Mouse (Mus musculus) heart, embryonic 11.5 days (tissue): Measurements from ENCODE around the gene Tjp1. TPM values are rescaled to one million over a fixed set of nuclear protein-coding genes. Genes with fewer than 3 reads are reported as not detected.

Experiments used
- ATAC-seq: fragments of 200-750 bp; cut with Nextera tagmentation; replicated peaks from 2 replicates; pipeline ENCODE4 v1.8.0; 2017; ENCODE audit warnings: moderate library complexity; ENCODE audit not compliant: insufficient number of reproducible peaks, low FRiP score, low TSS enrichment
- H3K27ac ChIP-seq: fragments of 300-500 bp; sonication (generic); 2 replicates; pipeline ENCODE4 v1.5.1; 2014; ENCODE audit warnings: mild to moderate bottlenecking, low read depth, low read length
- H3K27me3 ChIP-seq: fragments of 300-500 bp; sonication (generic); 2 replicates; pipeline ENCODE4 v1.6.1; 2014; ENCODE audit warnings: mild to moderate bottlenecking, low read length, mixed read lengths; ENCODE audit not compliant: control insufficient read depth, insufficient read depth
- H3K36me3 ChIP-seq: fragments of 300-500 bp; sonication (generic); 2 replicates; pipeline ENCODE4 v1.6.1; 2014; ENCODE audit warnings: mild to moderate bottlenecking, low read length, moderate library complexity, mixed read lengths; ENCODE audit not compliant: control insufficient read depth, insufficient read depth
- H3K4me1 ChIP-seq: fragments of 300-500 bp; sonication (generic); 2 replicates; pipeline ENCODE4 v1.6.1; 2014; ENCODE audit warnings: low read length; ENCODE audit not compliant: control insufficient read depth, insufficient read depth
- H3K4me2 ChIP-seq: fragments of 300-500 bp; sonication (generic); 2 replicates; pipeline ENCODE4 v1.6.1; 2014; ENCODE audit warnings: mild to moderate bottlenecking, moderate library complexity
- H3K4me3 ChIP-seq: fragments of 300-500 bp; sonication (generic); 2 replicates; pipeline ENCODE4 v1.5.1; 2014; ENCODE audit warnings: low read depth, low read length
- H3K9ac ChIP-seq: fragments of 300-500 bp; sonication (generic); 2 replicates; pipeline ENCODE4 v1.6.1; 2014; ENCODE audit warnings: mild to moderate bottlenecking, low read depth, low read length, moderate library complexity
- H3K9me3 ChIP-seq: fragments of 300-500 bp; sonication (generic); replicated peaks from 2 replicates; pipeline ENCODE4 v1.6.1; 2016; ENCODE audit warnings: low read length; ENCODE audit not compliant: control insufficient read depth
- WGBS: fragments of 180-500 bp; shearing (Covaris S2); extraction: QIAGEN DNeasy Blood & Tissue Kit; methylation state at CpG from one replicate; pipeline ENCODE4 v1.1.7; 2014; ENCODE audit not compliant: insufficient replicate concordance; 5-methylcytosine and 5-hydroxymethylcytosine counted together
- polyA plus RNA-seq: library from polyadenylated mRNA; unstranded; fragments of >200 nt; fragmentation: Nextera tagmentation; extraction: Ambion mirVana; gene quantifications from 2 replicates; pipeline ENCODE4 v1.2.1, GENCODE M21; 2014

Gene Tjp1
- polyA plus RNA-seq, 1 experiment from 2014 or later, result 13.3 TPM

- no peaks in the 10 kb centered on the region for H3K27me3 ChIP-seq
- H3K9ac ChIP-seq, result no peak overlapping the region
- H3K4me1 ChIP-seq, result no peaks in the 10 kb centered on the region
- no peaks in the 10 kb centered on the region for H3K9me3 ChIP-seq
- H3K27ac ChIP-seq, result no peak overlapping the region
- H3K4me3 ChIP-seq, result no peak overlapping the region
- H3K4me2 ChIP-seq, result no peak overlapping the region
- H3K36me3 ChIP-seq, result peaks cover 16% of the 10 kb centered on the region
- no peak for ATAC-seq
- WGBS, result 83% methylated on average over 2 of the region's 2 CpGs
Observed at GRCm38 (mm10) chr7:65333081-65333760, 194.4 kb downstream of the Tjp1 start.

DNA sequence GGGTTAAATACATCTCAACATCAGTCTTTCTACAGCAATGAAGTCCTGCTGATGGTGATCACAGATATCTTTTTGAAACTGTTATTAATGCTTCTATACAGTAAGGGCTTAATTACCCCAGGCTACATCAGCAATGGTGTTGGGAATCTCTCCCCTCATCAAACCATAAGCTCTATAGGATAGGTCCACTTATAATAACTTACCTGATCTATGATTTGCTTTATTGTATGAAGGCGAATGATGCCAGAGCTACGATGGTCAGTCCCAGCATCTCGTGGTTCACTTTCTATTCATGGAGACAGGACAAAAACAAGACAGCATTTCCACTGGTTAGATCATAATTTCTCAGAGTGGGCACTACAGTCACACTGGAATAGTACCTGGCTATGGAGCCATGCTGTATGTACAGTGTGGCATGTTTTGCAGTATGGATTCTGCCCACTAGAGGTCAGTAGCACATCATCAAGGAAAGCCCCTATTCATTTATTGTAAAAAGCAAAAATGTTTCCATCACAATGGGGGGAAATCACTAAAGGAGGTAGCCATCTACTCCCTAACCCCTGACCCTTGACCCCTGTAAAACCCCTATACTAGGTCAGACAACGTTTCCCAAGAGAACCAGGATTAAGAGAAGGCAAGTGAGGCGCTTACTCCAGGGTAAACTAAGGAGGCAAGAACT is 208.4 kb downstream of the Tjp1 start:
- 71% methylated on average over 5 of the region's 5 CpGs for WGBS
- no peaks in the 10 kb centered on the region for H3K27me3 ChIP-seq
- no peak overlapping the region for H3K4me2 ChIP-seq
- no peak overlapping the region for H3K9ac ChIP-seq
- H3K4me1 ChIP-seq, result no peaks in the 10 kb centered on the region
- H3K27ac ChIP-seq, result no peak overlapping the region
- H3K9me3 ChIP-seq, result no peaks in the 10 kb centered on the region
- H3K36me3 ChIP-seq, result peaks cover 20% of the 10 kb centered on the region
- ATAC-seq, result no peak
- no peak overlapping the region for H3K4me3 ChIP-seq

DNA sequence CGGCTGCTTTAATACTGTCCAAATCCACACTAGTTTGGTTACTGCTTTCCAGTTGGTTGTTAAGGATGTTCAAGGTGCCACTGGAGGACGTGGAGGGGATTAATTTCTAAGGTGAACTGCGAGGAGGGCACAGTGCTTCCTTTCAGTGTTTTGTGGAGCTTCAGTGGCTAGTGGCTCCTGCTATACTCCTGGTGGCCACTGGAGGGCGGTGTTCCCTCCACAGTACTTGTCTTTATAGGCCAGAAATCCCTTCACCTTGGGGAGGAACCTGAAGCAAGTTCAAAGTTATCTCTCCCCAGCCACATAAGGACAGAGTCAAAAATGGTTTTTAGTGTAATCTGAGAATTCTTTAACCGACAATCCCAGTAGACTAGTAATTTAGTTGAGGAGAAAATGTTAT is 210.2 kb downstream of the Tjp1 start:
- ATAC-seq, result no peak
- Histone ChIP-seq H3K4me1 (no peaks in the 10 kb centered on the region), H3K27ac (no peak overlapping the region), H3K36me3 (peaks cover 29% of the 10 kb centered on the region), H3K9me3 (no peaks in the 10 kb centered on the region), H3K4me2 (no peak overlapping the region), H3K27me3 (no peaks in the 10 kb centered on the region), H3K4me3 (no peak overlapping the region), H3K9ac (no peak overlapping the region)
- WGBS, result 37% methylated on average over 5 of the region's 5 CpGs

DNA sequence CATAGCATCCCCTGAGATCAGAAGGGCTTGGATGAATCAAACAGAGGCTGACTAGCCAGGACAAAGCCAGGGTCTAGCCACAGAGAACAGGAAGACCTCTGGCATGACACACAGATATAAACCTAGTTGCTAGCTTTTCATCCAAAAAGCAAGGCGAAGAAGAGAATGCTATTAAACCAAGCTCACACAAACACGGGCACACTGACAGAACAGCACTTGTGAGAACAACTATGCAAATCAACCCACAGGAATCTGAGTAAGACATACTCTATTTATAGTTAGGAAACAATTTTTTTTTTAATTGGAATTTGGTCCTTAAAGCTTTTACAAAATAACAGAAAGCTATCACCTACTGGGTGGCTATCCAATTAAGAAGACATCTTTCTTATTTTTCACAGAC is 212.4 kb downstream of the Tjp1 start:
- Histone ChIP-seq H3K9me3 (no peaks in the 10 kb centered on the region), H3K4me2 (no peak overlapping the region), H3K4me1 (no peaks in the 10 kb centered on the region), H3K4me3 (no peak overlapping the region), H3K27me3 (no peaks in the 10 kb centered on the region), H3K9ac (no peak overlapping the region), H3K27ac (no peak overlapping the region), H3K36me3 (peaks cover 41% of the 10 kb centered on the region)
- no peak for ATAC-seq
- 88% methylated on average over 2 of the region's 2 CpGs for whole genome bisulfite sequencing

- H3K36me3 ChIP-seq, result peaks cover 4% of the 10 kb centered on the region; the same call in 1 of the 2 replicates
- H3K4me2 ChIP-seq, result no peak overlapping the region
- H3K27me3 ChIP-seq, result no peaks in the 10 kb centered on the region
- 89% methylated on average over 6 of the region's 6 CpGs for WGBS
- ATAC-seq, result no peak
- no peaks in the 10 kb centered on the region for H3K4me1 ChIP-seq
- no peak overlapping the region for H3K9ac ChIP-seq
- H3K27ac ChIP-seq, result no peak overlapping the region
- no peaks in the 10 kb centered on the region for H3K9me3 ChIP-seq
- no peak overlapping the region for H3K4me3 ChIP-seq
Observed at GRCm38 (mm10) chr7:65296675-65297589, 230.6 kb downstream of the Tjp1 start.

GRCm38 (mm10) chr7:65282886-65283285 is 244.7 kb downstream of the Tjp1 start:
- no peak overlapping the region for H3K4me3 ChIP-seq
- H3K27me3 ChIP-seq, result no peaks in the 10 kb centered on the region; the same call in 1 of the 2 replicates
- H3K27ac ChIP-seq, result no peak overlapping the region
- 60% methylated on average over 16 of the region's 16 CpGs for WGBS
- H3K36me3 ChIP-seq, result no peaks in the 10 kb centered on the region
- H3K9ac ChIP-seq, result no peak overlapping the region
- H3K4me1 ChIP-seq, result no peaks in the 10 kb centered on the region
- peak overlapping the region; percentile 19; the same call in 1 of the 2 replicates for H3K4me2 ChIP-seq
- H3K9me3 ChIP-seq, result no peaks in the 10 kb centered on the region
- ATAC-seq, result no peak

DNA sequence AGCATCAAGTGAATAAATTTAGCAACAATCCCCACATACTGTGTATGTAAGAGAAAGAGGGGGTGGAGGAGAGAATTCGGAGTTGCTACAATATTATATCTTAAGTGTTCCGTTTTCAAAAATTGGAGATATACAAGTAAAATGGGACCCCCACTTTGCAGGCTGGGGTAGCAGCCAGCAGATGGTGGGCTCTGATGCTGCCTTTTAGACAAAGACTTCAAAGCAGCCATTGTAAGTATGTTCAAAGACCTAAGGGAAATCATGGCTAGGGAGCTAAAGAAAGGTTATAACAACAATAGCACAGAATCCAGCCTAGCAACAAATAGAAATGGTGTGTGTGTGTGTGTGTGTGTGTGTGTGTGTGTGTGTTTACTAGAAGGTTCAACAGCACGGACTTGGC is 245.6 kb downstream of the Tjp1 start:
- Histone ChIP-seq H3K9ac (no peak overlapping the region), H3K4me1 (no peaks in the 10 kb centered on the region), H3K27ac (no peak overlapping the region), H3K9me3 (no peaks in the 10 kb centered on the region), H3K36me3 (no peaks in the 10 kb centered on the region), H3K4me2 (no peak overlapping the region), H3K27me3 (no peaks in the 10 kb centered on the region; the same call in 1 of the 2 replicates), H3K4me3 (no peak overlapping the region)
- no peak for ATAC-seq
- 73% methylated on average over 3 of the region's 3 CpGs for WGBS
